Mouse (Mus musculus) right cerebral cortex, postnatal 25 days (tissue): ENCODE measurements around the gene Orai1.
A peak's percentile ranks its signal among the peaks of the same experiment; 100 is the strongest.

ENCODE experiments used
- DNase-seq: peaks from one replicate; pipeline ENCODE4 v3.0.0; 2022

Orai1 gene

DNA sequence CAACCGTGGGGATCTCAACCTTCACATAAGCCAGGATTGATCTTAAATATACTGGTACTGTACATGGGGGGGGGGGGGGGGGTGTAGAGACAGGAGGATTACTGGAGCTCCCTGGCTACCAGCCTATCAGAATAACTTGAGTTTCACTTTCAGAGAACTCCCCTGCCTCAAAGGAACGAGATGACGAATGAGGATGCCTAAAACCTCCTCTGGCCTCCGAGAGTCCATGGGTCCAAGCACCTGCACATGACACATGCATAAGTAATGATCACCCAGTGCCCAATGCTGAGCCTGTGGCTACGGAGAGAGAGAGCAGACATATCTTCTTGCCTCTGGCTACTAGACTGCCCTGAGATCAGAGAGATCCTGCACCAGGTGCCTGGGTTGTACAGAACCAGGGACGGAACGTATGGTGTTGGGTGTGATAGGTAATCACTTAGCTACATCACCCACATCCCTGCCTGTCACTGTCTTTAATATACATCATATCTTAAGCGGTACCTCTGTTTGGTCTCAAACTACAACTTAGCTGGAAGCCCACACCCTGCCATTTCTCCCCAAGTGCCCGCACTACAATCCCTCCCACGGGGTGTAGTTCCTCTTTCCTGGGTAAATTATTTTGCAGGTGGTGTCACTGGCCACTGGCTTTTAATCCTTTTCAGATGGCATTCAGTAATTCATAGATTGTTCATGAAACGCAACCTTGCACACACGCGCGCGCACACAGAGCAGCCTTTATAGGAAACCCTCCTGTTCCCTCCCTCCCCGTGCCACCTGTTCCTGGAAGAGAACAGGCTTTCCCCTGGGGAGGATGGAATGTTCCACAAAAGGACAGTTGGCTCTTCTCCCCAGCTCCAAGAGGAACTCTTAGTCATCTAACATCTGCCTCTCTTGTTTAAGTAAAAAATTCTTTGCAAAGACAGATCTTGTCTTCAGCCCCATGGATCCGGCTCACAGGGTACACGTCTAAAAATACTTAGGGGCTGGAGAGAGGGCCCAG is 17.4 kb upstream of the Orai1 start:
- DNase-seq = peak; percentile 68

DNA sequence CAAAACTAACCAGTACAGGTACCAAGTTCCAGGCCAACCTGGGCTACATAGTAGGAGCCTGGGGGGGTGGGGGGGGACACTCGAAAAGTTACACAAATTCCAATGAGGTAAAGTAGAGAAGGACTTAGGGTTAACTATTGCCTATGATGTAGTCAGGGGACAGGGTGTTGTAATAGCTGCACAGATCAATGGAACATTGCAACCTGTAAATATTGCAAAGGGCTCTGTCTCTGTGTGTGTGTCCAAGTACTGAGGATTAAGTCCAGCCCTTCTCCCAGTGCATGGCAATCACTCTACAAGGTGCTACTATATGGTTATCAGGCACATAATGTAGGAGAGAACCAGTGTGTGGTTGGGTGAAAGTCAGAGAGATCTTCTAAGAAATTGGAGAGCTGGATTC is 14.0 kb upstream of the Orai1 start:
- no peak for DNase-seq

DNA sequence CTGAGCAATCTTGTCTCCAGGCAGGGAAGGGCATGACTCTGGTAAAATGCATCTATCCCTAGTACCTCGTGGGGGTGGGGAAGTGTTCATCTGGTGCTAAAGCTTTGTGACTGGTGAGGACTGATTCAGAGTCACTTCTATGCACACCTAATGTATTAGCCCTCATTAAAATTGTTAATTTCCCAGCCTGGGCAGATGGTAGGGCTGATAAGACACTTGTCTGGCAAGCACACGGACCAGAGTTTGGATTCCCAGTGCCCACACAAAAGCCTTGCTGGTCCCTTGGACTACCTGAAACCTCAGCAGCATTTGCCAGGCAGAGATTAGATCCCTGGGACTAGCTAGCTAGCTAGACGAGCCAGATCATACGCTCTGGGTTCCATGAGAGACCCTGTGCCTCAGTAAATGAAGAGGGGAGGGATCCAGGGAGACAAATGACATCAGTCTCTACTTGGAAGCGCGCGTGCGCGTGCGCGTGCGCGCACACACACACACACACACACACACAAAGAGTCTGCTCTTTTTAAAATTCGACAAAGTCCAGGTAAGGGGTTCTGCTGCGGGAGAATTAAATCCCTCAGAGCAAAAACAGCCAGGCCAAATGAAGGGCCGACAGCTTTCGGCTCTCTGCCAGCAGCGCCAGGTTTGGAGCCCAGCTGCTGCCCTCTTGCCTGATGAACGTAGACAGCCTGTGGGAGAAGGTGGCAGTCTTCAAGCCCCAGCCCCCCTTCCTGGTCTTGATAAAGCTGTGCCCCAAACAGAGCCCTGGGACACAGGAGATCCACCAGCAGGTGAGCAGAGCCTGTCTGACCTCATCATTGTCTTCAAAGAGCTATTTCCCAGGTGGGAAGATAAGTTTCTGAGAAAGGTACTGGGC is 8.9 kb upstream of the Orai1 start:
- no peak for DNase-seq

DNA sequence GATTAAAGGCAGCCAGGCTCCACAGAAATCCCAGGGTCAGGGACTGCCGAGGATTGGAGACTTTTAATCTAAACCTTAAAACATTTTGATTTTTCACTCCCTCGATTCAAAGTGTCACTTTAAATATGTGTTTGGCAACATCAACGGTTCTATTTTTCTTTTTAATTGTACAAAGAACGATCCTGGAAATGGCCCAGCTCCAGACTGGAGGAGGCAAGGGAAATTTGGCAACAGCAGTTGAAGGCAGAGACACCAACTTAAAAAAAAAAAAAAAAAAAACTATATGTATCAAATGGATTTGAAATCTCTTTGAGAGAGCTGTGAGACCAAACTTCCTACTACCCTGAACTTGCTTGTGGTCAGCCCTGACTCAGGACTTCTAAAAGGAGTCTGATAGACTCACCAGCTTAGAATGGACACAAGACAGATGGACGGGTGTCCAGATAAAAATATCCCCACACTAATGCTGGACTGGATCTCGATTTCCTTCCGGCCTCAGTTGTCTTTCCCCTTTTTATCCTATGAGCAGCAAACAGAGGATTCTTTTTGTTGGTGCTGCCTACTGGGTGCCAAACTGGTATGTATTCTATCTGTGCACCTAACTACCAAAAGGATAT is 5.9 kb upstream of the Orai1 start:
- no peak for DNase-seq

DNA sequence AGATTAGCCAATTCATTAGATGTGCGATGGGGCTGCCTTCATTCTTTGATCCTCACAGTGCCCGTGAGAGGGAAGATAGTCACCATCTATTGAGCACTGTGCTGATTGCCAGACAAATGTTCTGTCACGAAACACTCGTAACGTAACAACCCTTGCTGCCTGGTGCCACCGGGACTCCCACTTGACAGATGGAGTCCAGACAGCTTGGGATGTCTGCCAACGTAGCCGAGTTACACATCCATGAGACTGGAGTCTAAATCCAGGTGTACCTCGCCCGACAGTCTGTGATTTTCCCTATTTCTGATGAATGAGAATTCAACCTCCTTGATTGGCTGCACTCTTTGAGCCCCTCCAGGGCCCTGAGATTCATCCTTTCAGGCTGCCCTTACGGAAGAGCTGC is 5.0 kb upstream of the Orai1 start:
- DNase-seq = no peak

DNA sequence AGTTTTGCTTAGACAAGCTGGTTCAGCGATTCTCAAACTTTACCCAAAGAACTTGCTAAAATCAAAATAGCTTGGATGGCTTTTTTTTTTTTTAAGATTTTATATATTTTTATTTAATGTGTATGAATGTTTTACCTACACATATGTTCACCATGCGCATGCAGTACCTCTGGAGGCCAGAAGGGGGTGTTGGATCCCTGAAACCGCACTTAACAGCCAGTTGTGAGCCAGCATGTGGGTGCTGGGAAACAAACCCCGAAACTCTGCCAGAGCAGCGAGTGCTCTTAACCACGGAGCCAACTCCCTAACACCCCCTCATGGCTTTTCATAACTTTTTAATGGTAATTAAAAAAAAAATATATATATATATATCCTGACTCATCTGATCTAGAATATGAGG is 4.1 kb upstream of the Orai1 start:
- no peak for DNase-seq

DNA sequence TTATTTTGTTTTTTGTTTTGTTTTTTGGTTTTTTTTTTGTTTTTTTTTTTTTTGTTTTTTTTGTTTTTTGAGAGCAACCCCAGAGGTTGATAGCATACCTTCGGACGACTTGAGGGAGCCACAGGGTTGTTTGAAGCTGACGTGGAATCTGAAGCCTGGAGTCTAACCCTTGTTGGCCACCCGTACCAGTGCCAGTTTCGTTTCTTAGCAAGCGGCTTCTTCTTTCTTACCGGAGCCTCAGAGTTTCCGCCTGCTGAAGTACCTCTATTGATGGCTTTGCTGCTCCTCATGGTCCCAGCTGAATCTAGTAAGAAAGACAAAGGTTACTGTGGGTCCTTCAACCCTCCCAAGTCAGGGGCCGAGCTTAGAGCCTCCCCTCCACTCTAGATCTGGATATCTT is 3.2 kb upstream of the Orai1 start:
- no peak for DNase-seq

DNA sequence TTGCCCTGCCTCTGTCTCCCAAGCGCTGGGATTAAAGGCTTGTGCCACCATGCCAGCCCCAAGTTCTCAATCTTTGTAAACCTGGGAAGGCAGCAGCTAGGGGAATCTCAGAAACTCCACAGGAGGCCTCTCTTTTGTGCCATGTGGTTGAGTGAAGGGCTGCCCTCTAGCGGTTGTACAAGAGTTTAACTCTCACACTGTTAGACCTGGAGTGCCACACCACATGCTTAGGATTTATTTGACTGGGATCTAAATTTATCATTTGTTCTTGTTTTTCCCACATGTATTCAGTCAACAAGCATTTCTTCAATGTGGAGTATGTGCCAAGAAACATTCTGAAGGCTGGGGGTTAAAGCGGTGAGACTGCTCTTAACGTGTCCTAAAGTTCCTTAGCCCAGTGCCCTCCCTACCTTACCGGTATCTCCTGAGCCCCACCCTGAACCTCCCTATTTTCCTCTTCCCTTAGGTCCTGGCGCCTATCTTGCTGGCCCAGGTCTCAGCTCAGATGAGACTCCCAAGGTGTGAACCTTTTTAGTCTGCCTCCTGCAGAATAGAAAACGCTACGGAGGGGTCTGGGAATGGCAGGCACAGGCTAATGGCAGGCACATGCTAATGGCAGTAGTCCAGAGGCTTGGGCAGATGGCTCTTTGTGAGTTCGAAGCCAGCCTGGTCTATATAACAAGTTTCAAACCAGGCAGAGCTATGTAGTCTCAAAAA is 1.1 kb upstream of the Orai1 start:
- peak; percentile 55 for DNase-seq

DNA sequence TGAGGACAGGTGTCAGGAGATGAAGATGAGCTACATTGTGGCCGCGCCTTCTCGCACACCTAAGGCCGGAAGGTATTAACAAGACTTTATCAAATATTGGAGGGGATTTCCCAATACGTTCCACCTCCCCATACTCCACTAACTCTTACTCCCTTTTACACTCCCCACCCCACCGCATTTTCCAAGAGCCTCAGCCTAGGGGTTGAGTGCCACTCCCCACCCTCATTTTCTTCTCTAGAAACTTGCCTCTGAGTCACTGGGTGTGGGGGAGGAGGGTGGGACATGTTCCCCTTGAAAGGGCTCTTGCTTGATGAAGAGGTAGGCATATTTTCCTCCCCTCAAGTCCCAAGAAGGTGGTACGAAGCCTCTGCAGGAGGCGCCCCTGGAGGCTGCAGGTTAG is 1.0 kb downstream of the Orai1 start:
- no peak for DNase-seq

DNA sequence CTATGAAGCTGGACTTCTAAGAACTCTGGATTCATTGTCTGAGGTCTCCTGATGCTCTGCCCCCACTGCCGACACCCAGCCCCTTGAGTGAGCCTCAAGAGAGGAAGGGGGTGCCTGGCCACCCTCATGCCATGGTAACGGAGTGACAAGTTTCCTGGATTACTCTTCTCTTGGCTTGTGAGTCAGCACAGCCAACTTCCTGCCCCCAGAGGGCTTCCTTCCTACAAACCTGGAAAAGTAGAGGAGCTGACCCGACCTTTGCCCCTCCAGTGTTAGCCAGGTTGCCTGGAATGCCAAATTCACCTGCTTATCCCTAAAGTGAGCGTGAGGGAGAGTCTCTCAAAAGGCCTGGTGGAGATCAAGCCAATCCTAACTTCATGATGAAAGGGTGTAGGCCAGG is 2.6 kb downstream of the Orai1 start:
- no peak for DNase-seq

DNA sequence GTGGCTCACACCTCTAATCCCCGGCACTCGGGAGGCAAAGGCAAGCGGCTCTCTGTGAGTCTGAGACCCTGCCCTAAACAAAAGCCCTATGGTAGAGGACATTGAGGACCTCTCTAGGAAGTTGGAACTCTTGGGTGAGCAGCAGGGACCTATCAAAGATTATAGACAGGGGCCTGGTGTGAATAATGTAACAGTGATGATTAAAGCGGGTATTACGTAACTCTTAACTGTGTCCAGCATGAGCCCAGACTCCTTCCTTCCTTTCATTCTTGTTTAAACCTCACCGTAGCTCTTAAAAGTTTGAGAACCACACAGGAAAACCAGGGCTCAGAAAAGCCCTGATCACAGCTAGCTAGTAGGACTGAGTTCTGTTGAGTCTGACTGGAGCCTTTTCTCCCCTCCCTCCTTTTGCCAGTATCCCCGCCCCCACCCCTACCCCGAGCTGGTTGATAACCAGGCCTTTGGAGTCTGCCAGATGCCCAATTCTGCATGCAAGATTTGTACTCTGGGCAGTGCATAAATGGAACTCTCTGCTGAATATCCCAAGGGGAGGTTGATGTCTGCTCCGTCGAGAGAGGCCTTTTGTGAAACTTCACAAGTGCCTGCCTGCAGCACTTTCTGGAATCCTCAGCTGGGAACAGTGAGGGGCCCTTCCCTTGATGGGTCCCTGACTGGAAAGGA is 4.6 kb downstream of the Orai1 start:
- DNase-seq = no peak

DNA sequence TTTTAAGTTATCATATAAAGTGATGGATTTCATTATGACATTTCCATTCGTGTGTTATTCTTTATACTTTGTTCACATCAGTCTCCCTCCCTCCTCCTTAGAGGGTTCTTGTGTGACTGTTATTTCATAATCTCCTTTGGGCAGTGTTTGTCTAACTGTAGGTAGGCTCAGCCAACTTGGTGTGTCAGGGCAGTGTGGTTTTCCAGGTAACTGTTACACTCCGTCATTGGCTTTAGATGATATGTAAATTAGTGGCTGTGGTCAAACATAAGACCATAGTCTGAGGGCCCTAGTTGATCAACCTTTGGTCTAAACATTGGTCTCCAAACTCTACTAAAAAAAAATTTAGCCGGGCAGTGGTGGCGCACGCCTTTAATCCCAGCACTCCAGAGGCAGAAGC is 5.6 kb downstream of the Orai1 start:
- DNase-seq = no peak

DNA sequence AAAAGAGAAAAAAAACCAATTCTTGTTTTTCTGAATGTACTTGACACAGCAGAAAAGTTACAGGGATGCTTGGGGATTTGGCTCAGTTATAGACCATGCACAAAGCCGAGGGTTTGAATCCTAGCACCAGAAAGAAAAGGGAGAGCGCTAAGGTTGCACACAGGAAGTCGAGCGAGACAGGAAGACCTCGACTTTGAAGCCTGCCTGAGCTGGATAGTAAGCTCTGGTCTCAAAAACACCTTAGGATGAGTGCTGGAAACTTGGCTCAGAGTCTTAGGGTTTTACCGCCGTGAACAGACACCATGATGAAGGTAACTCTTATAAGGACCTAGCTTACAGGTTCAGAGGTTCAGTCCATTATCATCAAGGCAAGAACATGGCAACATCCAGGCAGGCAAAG is 6.6 kb downstream of the Orai1 start:
- DNase-seq = no peak

DNA sequence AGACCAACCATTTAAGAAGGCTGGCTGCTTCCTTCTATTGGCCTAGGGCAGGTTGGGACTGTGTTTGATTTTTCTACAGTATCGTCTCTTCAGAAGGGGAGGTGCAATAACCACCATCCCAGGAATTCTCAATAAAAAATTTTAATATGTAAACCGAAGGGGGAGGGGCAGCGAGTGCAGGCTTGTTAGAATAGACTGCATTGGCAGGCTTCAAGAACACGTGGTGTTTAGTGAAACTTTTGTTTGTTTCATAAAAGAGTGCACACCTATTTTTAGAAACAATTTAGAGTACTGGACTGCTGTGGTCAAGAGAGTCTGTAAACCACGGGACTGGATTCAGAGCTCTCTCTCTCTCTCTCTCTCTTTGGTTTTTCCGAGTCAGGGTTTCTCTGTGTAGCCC is 8.2 kb downstream of the Orai1 start:
- no peak for DNase-seq

DNA sequence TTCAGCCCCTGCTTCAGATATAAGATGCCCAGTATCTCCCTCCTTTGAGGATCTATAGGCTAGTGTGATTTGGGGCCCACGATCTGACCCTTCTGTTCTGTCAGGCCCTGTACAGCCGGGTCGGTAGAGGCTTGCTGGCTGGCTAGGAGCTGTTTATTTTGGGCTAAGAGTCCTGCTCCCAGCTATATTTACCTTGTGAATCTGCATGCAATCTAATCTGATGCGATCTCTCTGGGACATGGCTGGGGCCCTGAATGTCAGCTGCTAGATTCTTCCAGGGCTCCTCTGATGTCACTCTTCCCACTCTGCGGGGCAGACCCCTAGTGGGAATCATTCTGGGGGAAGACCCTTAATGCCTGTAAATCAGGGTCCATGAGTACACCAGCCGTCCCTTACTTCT is 9.4 kb downstream of the Orai1 start:
- DNase-seq = no peak

DNA sequence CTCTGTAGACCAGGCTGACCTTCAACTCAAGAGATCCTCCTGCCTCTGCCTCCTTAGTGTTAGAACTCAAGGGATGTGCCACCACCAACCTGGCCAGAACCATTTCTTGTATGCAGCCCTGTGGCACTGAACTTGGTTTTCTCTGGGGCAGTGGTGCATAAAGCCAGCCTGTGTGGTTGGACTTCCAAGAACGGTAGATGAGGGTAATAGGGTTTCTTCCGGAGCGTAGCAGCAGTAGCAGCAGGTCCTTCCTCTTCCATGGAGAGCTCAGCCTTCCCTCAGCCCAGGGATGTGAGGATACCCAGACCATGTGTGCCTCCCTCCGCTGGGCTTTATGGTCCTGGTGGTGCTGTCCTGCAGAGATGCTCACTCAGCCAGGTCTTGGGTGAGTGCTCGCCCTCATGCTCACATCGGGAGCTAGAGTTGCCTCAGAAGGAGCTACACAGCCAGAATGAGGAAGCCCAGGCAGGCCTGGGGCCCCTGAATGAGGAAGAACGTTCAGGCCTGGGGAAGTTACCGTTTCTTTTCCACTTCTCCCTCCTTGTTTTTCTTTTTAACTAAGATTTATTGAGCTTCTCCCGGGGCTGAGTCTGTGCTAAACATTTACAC is 10.2 kb downstream of the Orai1 start:
- no peak for DNase-seq

DNA sequence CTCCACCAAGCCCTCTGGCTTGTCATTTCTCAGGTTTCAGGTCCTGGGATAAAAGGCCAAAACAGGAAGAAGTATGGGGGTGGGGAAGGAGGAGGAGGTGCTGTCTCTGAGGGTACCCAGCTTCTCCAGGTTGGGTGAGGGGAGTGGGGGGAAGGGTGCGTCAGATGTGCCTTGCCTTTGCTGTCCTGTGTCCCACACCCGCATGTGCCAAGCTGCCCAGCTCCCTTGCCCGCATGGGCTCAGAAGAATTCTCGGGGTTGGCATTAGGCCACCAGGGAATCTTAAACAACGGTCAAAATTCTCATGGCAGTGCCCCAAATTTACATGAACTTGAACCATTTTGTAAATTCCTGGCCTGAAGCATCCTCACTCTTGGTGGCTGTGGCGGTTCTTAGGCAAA is 11.5 kb downstream of the Orai1 start:
- no peak for DNase-seq

DNA sequence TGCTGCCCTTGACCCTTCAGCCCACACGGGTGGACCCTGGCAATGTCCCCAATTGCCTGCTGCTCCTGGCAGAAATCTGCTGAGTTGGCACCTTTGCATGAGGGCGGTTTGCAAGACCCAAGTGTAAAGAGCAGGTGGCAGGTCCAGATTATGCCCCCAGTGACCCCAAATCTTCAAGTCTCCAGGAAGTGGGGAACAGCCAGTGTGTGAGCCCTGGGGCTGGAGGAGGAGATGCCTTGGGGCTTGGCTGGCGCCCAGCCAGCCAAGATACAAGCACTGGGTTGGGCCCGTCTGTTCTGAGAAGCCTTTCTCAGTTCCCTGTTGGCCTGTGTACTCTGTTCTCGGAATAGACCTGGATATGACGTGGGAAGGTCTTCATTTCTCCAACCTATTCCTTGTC is 12.6 kb downstream of the Orai1 start:
- DNase-seq = no peak

DNA sequence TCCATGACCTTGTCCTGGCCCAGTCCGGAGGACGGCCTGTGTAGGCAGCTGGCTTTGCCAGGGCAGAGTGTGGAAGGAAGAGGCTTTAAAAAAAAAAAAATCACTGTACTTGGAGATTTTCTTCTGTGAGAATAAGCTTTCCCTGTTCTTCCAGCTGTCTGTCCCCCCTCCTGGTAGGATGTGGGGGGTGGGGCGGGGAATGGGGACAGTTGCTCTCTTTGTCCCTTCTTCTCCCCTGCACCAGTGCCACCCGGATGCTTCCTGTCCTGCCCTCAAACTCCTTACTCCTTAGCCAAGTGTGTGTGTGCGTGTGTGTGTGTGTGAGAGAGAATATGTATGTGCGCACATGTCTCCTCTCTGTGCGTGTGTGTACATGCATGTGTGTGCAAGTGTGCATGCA is 14.9 kb downstream of the Orai1 start:
- no peak for DNase-seq

DNA sequence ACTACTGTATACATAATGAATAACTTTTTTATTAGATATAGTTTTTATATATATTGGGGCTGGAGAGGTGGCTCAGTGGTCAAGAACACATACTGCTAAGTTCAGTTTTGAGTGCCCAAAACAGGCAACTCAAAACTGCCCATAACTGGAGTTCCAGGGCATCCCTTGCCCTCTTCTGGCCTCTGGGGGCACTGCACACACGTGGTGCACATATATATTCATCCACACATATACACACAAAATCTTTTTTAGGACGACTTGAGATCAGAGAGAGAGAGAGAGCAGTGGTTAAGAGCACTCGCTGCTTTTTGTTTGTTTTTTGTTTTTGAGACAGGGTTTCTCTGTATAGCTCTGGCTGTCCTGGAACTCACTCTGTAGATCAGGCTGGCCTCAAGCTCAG is 16.4 kb downstream of the Orai1 start:
- no peak for DNase-seq

DNA sequence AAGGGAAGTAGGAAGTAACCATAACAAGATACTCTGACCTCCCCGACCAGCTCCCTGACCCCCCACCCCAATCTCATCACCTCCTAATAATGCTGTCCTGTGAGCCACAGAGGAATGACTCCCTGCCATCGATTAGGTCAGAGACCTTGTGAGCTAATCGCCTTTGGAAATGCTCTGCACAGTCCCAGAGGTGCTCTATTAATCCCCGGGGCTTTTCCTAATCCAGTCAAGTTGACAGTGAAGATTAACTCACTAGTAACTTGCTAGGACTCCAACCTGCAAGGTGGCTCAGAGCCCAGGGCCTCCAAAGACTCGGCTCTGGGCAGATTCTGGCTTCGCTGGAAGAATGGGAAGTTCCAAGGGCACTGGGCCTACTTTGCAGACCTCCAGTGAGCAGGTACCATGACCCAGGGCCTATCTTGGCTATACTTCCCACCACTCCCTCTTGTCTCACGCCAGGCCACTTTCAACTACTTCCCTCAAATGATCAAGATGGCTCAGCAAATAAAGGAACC is 18.8 kb downstream of the Orai1 start:
- DNase-seq = no peak

DNA sequence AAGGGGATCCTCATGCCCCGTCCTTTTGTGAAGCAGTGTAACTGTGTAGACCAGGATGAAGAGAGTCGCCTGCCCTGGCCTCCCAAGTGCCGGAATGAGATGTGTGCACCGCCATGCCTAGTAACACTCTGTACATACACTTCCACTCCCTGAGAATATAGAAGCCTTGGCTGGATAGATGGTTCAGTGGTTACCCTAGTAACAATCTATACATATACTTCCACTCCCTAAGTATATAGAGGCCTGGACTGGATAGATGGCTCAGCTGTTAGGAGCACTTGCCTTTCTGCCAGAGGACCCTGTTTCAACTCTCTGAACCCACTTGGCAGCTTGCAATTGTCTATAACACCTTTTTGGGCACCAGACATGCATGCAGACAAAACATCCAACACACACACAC is 20.2 kb downstream of the Orai1 start:
- DNase-seq = no peak
